Mouse (Mus musculus) liver, postnatal 0 days (tissue): Measurements from ENCODE around the gene St8sia2.

Experiments used
- CTCF ChIP-seq: sonication (generic); IDR thresholded peaks from 2 replicates; pipeline ENCODE4 v1.5.1; 2016; ENCODE audit warnings: antibody characterized with exemption, low read depth
- EP300 ChIP-seq: IDR thresholded peaks from 2 replicates; pipeline ENCODE4 v1.6.1; 2016; ENCODE audit warnings: antibody characterized with exemption, low read depth, mild to moderate bottlenecking

DNA sequence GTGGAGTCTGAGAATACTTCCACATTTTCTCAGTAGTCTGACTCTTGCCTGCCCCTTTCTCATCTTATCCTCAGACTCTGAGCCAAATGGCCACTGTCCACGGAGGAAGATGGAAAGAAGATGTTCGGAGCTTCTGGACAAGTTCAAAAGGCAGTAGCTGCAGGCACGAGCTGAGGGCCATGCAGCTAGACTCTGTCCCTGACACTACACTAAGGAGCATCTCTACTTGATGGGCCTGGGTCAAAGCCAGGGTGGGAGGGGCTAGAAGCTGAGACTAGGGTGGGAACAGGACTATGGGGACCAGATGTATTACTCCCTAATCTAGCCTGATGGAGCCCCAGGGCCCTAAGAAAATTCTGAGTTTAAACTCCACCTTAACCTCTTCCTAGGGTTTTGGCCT is 80.5 kb downstream of the St8sia2 start:
- TF ChIP-seq CTCF (no peak), EP300 (no peak)
